8 mouse cellular contexts compared by ENCODE assay signal in the genomic region with DNA sequence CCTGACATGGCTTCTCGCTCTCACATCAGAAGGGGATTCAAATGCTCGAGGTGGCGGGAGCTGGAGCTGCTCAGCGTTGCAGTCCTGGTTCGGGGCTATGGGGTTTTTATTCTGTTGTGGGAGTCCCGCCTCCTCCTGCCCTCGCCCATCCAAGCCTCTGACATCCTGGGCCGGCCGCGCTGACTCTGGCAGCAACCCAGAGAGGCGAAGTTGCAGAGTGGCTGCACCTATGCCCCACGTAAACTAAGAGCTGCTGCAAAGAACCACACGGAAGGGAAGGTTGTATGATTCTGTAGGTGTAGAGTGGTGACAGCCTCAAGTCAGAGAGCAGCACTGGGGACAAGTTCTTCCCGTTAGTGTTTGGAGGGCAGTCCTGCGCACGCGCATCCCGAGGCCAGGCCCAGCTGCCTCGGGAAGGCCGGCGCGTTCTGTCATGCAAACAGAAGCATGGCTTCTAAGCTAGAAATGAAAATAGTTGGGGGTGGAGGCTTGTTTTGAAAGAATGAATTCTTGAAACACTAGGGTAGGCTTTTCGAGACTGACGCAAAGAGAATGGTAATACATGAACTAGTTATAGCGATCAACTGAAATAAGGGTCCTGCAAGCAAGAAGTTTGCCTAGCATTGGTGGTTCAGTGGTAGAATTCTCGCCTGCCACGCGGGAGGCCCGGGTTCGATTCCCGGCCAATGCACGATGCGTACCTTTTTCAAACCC. TPM values are rescaled to one million over a fixed set of nuclear protein-coding genes. Genes with fewer than 3 reads are reported as not detected.
DNase-seq lines count a peak whose midpoint lies in the region; ATAC-seq and TF ChIP-seq lines count a peak whose summit lies in the region.

No protein-coding gene starts in this region.

- H3K9me3 ChIP-seq in hindbrain, embryonic 12.5 days (replicated peaks): no peaks in the 10 kb centered on the region
- H3K9me3 ChIP-seq in lung, postnatal 0 days (ENCODE audit: low read length): no peaks in the 10 kb centered on the region

- peak overlapping the region; percentile 59 for H3K9ac ChIP-seq in hindbrain, embryonic 12.5 days
- no peak overlapping the region for H3K9ac ChIP-seq in lung, postnatal 0 days (replicated peaks; ENCODE audit: low read depth)

- peak overlapping the region; percentile 53 for H3K4me2 ChIP-seq in hindbrain, embryonic 12.5 days (replicated peaks)
- H3K4me2 ChIP-seq in lung, postnatal 0 days (replicated peaks; ENCODE audit: low read depth, low read length): peak overlapping the region; percentile 32

- no peaks in the 10 kb centered on the region for H3K36me3 ChIP-seq in hindbrain, embryonic 12.5 days
- no peaks in the 10 kb centered on the region for H3K36me3 ChIP-seq in lung, postnatal 0 days (ENCODE audit: insufficient read depth, low read length)

- no peaks in the 10 kb centered on the region for H3K4me1 ChIP-seq in hindbrain, embryonic 12.5 days
- no peaks in the 10 kb centered on the region for H3K4me1 ChIP-seq in lung, postnatal 0 days (ENCODE audit: insufficient read depth, low read depth, low read length)

- peaks cover 5% of the 10 kb centered on the region for H3K27me3 ChIP-seq in hindbrain, embryonic 12.5 days
- no peaks in the 10 kb centered on the region for H3K27me3 ChIP-seq in lung, postnatal 0 days (replicated peaks; ENCODE audit: insufficient read depth, low read length)

- H3K4me3 ChIP-seq in hindbrain, embryonic 12.5 days: peak overlapping the region; percentile 65
- H3K4me3 ChIP-seq in lung, postnatal 0 days (ENCODE audit: low read depth, low read length): peak overlapping the region; percentile 48

- TF ChIP-seq EP300 in lung, postnatal 0 days (IDR thresholded peaks at IDR 0.05): peak; percentile 17; the same call in 1 of the 2 replicates

- DNase-seq in Muller cell, postnatal 12 days (ENCODE audit: inconsistent ontology term): peak; percentile 93
- DNase-seq in cerebellum, postnatal 10 days: peak; percentile 91 to 94
- peak; percentile 57 to 82 for DNase-seq in frontal cortex, postnatal 10 days (ENCODE audit: low spot score in 2 of 2)
- DNase-seq in layer of hippocampus, postnatal 10 days (ENCODE audit: low spot score in 2 of 2): peak; percentile 82 to 89
- DNase-seq in lung, postnatal 0 days (ENCODE audit: low spot score): peak; percentile 93
- DNase-seq in ovary, postnatal 14 days (ENCODE audit: low spot score): peak; percentile 79
- peak; percentile 75 to 84 for DNase-seq in thymus, postnatal 10 days (ENCODE audit: low spot score in 2 of 2)

- peak overlapping the region; percentile 81 for H3K27ac ChIP-seq in hindbrain, embryonic 12.5 days
- H3K27ac ChIP-seq in lung, postnatal 0 days (ENCODE audit: low read length): peak overlapping the region; percentile 55

- under 1% methylated on average over 33 of the region's 33 CpGs for WGBS in hindbrain, embryonic 12.5 days
- WGBS in lung, postnatal 0 days: under 1% methylated on average over 33 of the region's 33 CpGs

- no peak for TF ChIP-seq CTCF in lung, postnatal 0 days (IDR thresholded peaks at IDR 0.05)

- ATAC-seq in hindbrain, embryonic 12.5 days (ENCODE audit: low FRiP score): peak; percentile 95
- peak; percentile 96 for ATAC-seq in lung, postnatal 0 days

RNA-seq across cellular contexts. Expression of a gene that starts 20.2 kb away (rescaled TPM):
- polyA plus RNA-seq in hindbrain, embryonic 12.5 days (2016; fragmentation: Nextera tagmentation; extraction: Ambion mirVana): 7.2 and 9.1 TPM in 2 replicates
- 10 to 100 TPM; 10.5 to 12.7 TPM for total RNA-seq in layer of hippocampus, postnatal 10 days (2021)
- 29.3 and 37.4 TPM in 2 replicates for polyA plus RNA-seq in lung, postnatal 0 days (2015; fragmentation: Nextera tagmentation; extraction: Ambion mirVana)

RNA-seq across cellular contexts. Expression of a gene that starts 25.8 kb away (rescaled TPM):
- 0.25 and 0.45 TPM in 2 replicates for polyA plus RNA-seq in hindbrain, embryonic 12.5 days (2016; fragmentation: Nextera tagmentation; extraction: Ambion mirVana)
- not detected for total RNA-seq in layer of hippocampus, postnatal 10 days (2021)
- polyA plus RNA-seq in lung, postnatal 0 days (2015; fragmentation: Nextera tagmentation; extraction: Ambion mirVana): 3.3 and 4.0 TPM in 2 replicates

Comparison
In these comparisons a context has a peak if more than half of its experiments do, and no peak if none do; other contexts are left out.
1. Peak in every context shown above with its lines: DNase-seq, ATAC-seq, H3K4me3 ChIP-seq and H3K27ac ChIP-seq.